Mouse (Mus musculus): ENCODE results near the gene Gm8104. TPM values are rescaled to one million over a fixed set of nuclear protein-coding genes. Genes with fewer than 3 reads are reported as not detected.
"Not testable (repeated sequence)": the region's sequence is repeated elsewhere in the genome, so short reads cannot be mapped to it uniquely, and the experiment has no call there.

Gm8104 gene
- not detected for total RNA-seq (2021)

- intact Hi-C loops (cut with DNase I) = not testable (repeated sequence)
These were observed at the start of gene Gm8104 for GRCm38 (mm10) chr14:43100301-43100700. Gm8104 (plus strand) TSS chr14:43100601.

GRCm38 (mm10) chr14:43058063-43058462 is 42.3 kb upstream of the Gm8104 start:
- intact Hi-C loops (cut with DNase I) = not testable (repeated sequence)
- DNase-seq (ENCODE audit: low spot score) = peak; percentile 4

More at GRCm38 (mm10) chr14:43100301-43100700, at the start of gene Gm8104:
- DNase-seq (ENCODE audit: low spot score) = not testable (repeated sequence)

DNA sequence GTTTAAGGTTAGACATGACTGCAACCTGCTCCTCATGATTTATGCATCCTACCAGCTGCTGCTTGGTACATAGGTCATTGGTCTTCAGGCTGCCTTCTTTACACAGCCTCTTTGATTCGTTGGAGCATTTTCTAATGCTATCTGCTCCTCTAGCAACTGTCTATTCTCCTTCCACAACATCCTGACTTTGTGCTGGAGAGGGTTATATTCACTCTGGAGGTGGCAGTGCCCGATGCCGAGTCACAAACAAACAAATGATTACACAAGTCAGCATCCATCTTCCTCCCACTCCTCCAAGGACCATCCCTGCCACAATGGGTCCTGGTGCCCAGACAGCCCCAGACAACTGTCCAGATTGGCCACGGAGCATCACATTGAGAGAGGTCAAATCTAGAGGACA is 40.2 kb upstream of the Gm8104 start:
- DNase-seq (ENCODE audit: low spot score) = peak; percentile 5
- intact Hi-C loops (cut with DNase I) = not testable (repeated sequence)

- DNase-seq (ENCODE audit: low spot score); intact Hi-C loops (cut with DNase I): not testable (repeated sequence)
These were observed 23.9 kb upstream of the Gm8104 start, which contains the start of gene Gm8094 for GRCm38 (mm10) chr14:43076543-43076942. Gm8094 (minus strand) TSS chr14:43076643.

GRCm38 (mm10) chr14:43084936-43085730 is 15.3 kb upstream of the Gm8104 start:
- intact Hi-C loops (cut with DNase I); DNase-seq (ENCODE audit: low spot score): not testable (repeated sequence)

GRCm38 (mm10) chr14:43089103-43089919 is 11.1 kb upstream of the Gm8104 start:
- intact Hi-C loops (cut with DNase I); DNase-seq (ENCODE audit: low spot score): not testable (repeated sequence)

DNA sequence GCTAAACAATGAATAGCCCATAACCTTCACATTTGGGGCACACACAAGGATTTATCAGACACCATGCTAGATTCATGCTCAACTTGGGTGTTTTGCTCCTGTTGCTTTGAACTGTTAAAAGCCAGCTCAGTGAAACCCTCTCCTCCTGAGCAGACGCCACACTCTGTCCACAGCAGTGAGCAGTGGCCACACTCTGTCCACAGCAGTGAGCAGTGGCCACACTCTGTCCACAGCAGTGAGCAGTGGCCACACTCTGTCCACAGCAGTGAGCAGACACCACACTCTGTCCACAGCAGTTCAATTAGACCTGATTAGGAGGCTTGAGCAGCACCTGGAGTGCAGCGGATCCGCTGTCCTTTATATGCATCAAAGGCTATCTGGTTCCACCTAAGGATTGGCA is 19.3 kb downstream of the Gm8104 start:
- intact Hi-C loops (cut with DNase I); DNase-seq (ENCODE audit: low spot score): not testable (repeated sequence)

- DNase-seq (ENCODE audit: low spot score); intact Hi-C loops (cut with DNase I): not testable (repeated sequence)
These were observed 25.9 kb downstream of the Gm8104 start for GRCm38 (mm10) chr14:43126286-43126685.

Other genes with a start within 250 kb of the Gm8104 start
- gene Gm21977, start 247.1 kb upstream of the Gm8104 start, total RNA-seq (2021) = not detected
- gene Gm8082, start 107.0 kb upstream of the Gm8104 start, total RNA-seq (2021) = not detected
- gene Gm10376, start 85.0 kb upstream of the Gm8104 start, total RNA-seq (2021) = not detected
- gene Gm8094, start 24.0 kb upstream of the Gm8104 start, total RNA-seq (2021) = not detected
- gene Gm7233, start 79.3 kb downstream of the Gm8104 start, total RNA-seq (2021) = not detected
- not detected for gene Gm8122, start 134.7 kb downstream of the Gm8104 start, total RNA-seq (2021)
- gene Gm8126, start 158.0 kb downstream of the Gm8104 start, total RNA-seq (2021) = not detected
- gene Gm9732, start 174.4 kb downstream of the Gm8104 start, total RNA-seq (2021) = not detected
- gene Gm8127, start 193.2 kb downstream of the Gm8104 start, total RNA-seq (2021) = not detected
- not detected for gene 1700001F09Rik, start 247.2 kb downstream of the Gm8104 start, total RNA-seq (2021)